Mouse (Mus musculus): Measurements from ENCODE around the gene Tyk2. TPM values are rescaled to one million over a fixed set of nuclear protein-coding genes. Genes with fewer than 3 reads are reported as not detected.

Tyk2 gene
- polyA plus RNA-seq, 1 experiment from 2014 or later = 13.7 TPM

- peaks cover 30% of the 10 kb centered on the region for H3K4me1 ChIP-seq (replicated peaks; ENCODE audit: control insufficient read depth, insufficient read depth, low read length)
- H3K27ac ChIP-seq (ENCODE audit: low read length) = no peak overlapping the region
- no peaks in the 10 kb centered on the region for H3K9me3 ChIP-seq (ENCODE audit: control insufficient read depth, low read length)
- ATAC-seq = no peak
- peak overlapping the region; percentile 73 for H3K4me2 ChIP-seq (ENCODE audit: low read length)
- H3K27me3 ChIP-seq (replicated peaks; ENCODE audit: control insufficient read depth, insufficient read depth, low read length) = peaks cover 44% of the 10 kb centered on the region
- 2% methylated on average over 47 of the region's 47 CpGs for WGBS
- peak overlapping the region; percentile 55 for H3K9ac ChIP-seq (replicated peaks; ENCODE audit: low read depth, low read length)
- H3K36me3 ChIP-seq (ENCODE audit: control insufficient read depth, insufficient read depth) = no peaks in the 10 kb centered on the region
- peak overlapping the region; percentile 58 for H3K4me3 ChIP-seq (replicated peaks; ENCODE audit: low read length)
Observed at GRCm38 (mm10) chr9:21165952-21166451, 35.0 kb upstream of the Tyk2 start.

GRCm38 (mm10) chr9:21165041-21165951 lies 34.3 kb upstream of the Tyk2 start, which contains the start of gene Pde4a:
Gene Pde4a (plus strand): TSS chr9:21165714.
- H3K27me3 ChIP-seq (replicated peaks; ENCODE audit: control insufficient read depth, insufficient read depth, low read length) = peaks cover 44% of the 10 kb centered on the region
- peak within 1 kb of the TSS; percentile 55 for H3K9ac ChIP-seq (replicated peaks; ENCODE audit: low read depth, low read length)
- no peaks in the 10 kb centered on the region for H3K9me3 ChIP-seq (ENCODE audit: control insufficient read depth, low read length)
- peak within 1 kb of the TSS; percentile 73 for H3K4me2 ChIP-seq (ENCODE audit: low read length)
- WGBS = under 1% methylated on average over 70 of the region's 86 CpGs
- no peaks in the 10 kb centered on the region for H3K36me3 ChIP-seq (ENCODE audit: control insufficient read depth, insufficient read depth)
- ATAC-seq = peak; percentile 60
- peak within 1 kb of the TSS; percentile 58 for H3K4me3 ChIP-seq (replicated peaks; ENCODE audit: low read length)
- no peak within 1 kb of the TSS; the same call in 1 of the 2 replicates for H3K27ac ChIP-seq (ENCODE audit: low read length)
- H3K4me1 ChIP-seq (replicated peaks; ENCODE audit: control insufficient read depth, insufficient read depth, low read length) = peaks cover 30% of the 10 kb centered on the region

GRCm38 (mm10) chr9:21164072-21164471 lies 33.0 kb upstream of the Tyk2 start:
- Histone ChIP-seq H3K36me3 (ENCODE audit: control insufficient read depth, insufficient read depth) (no peaks in the 10 kb centered on the region), H3K9me3 (ENCODE audit: control insufficient read depth, low read length) (no peaks in the 10 kb centered on the region), H3K4me2 (ENCODE audit: low read length) (peak overlapping the region; percentile 28), H3K9ac (replicated peaks; ENCODE audit: low read depth, low read length) (no peak overlapping the region; the same call in 1 of the 2 replicates), H3K27ac (ENCODE audit: low read length) (no peak overlapping the region), H3K4me3 (replicated peaks; ENCODE audit: low read length) (peak overlapping the region; percentile 58), H3K4me1 (replicated peaks; ENCODE audit: control insufficient read depth, insufficient read depth, low read length) (peaks cover 30% of the 10 kb centered on the region), H3K27me3 (replicated peaks; ENCODE audit: control insufficient read depth, insufficient read depth, low read length) (peaks cover 44% of the 10 kb centered on the region)
- ATAC-seq = no peak
- WGBS = 2% methylated on average over 25 of the region's 26 CpGs

GRCm38 (mm10) chr9:21163086-21164050 lies 32.3 kb upstream of the Tyk2 start:
- Histone ChIP-seq H3K27ac (ENCODE audit: low read length) (no peak overlapping the region), H3K9ac (replicated peaks; ENCODE audit: low read depth, low read length) (no peak overlapping the region), H3K27me3 (replicated peaks; ENCODE audit: control insufficient read depth, insufficient read depth, low read length) (peaks cover 44% of the 10 kb centered on the region), H3K36me3 (ENCODE audit: control insufficient read depth, insufficient read depth) (no peaks in the 10 kb centered on the region), H3K4me3 (replicated peaks; ENCODE audit: low read length) (no peak overlapping the region), H3K4me2 (ENCODE audit: low read length) (no peak overlapping the region), H3K4me1 (replicated peaks; ENCODE audit: control insufficient read depth, insufficient read depth, low read length) (peaks cover 27% of the 10 kb centered on the region), H3K9me3 (ENCODE audit: control insufficient read depth, low read length) (no peaks in the 10 kb centered on the region)
- ATAC-seq = no peak
- 32% methylated on average over 11 of the region's 11 CpGs for WGBS

GRCm38 (mm10) chr9:21161209-21161909 lies 30.3 kb upstream of the Tyk2 start:
- ATAC-seq = peak; percentile 56
- peak overlapping the region; percentile 82 for H3K4me2 ChIP-seq (ENCODE audit: low read length)
- H3K4me1 ChIP-seq (replicated peaks; ENCODE audit: control insufficient read depth, insufficient read depth, low read length) = peaks cover 22% of the 10 kb centered on the region
- H3K27me3 ChIP-seq (replicated peaks; ENCODE audit: control insufficient read depth, insufficient read depth, low read length) = peaks cover 35% of the 10 kb centered on the region
- H3K9ac ChIP-seq (replicated peaks; ENCODE audit: low read depth, low read length) = peak overlapping the region; percentile 81
- under 1% methylated on average over 52 of the region's 52 CpGs for WGBS
- peak overlapping the region; percentile 67 for H3K4me3 ChIP-seq (replicated peaks; ENCODE audit: low read length)
- H3K27ac ChIP-seq (ENCODE audit: low read length) = no peak overlapping the region
- no peaks in the 10 kb centered on the region for H3K36me3 ChIP-seq (ENCODE audit: control insufficient read depth, insufficient read depth)
- peaks cover 3% of the 10 kb centered on the region; the same call in 1 of the 2 replicates for H3K9me3 ChIP-seq (ENCODE audit: control insufficient read depth, low read length)

- no peak for ATAC-seq
Observed at GRCm38 (mm10) chr9:21154787-21155186, 23.7 kb upstream of the Tyk2 start.

GRCm38 (mm10) chr9:21153833-21154232 lies 22.8 kb upstream of the Tyk2 start:
- Histone ChIP-seq H3K9ac (replicated peaks; ENCODE audit: low read depth, low read length) (no peak overlapping the region), H3K9me3 (ENCODE audit: control insufficient read depth, low read length) (peaks cover 3% of the 10 kb centered on the region; the same call in 1 of the 2 replicates), H3K4me2 (ENCODE audit: low read length) (peak overlapping the region; percentile 45), H3K4me1 (replicated peaks; ENCODE audit: control insufficient read depth, insufficient read depth, low read length) (peaks cover 11% of the 10 kb centered on the region), H3K27me3 (replicated peaks; ENCODE audit: control insufficient read depth, insufficient read depth, low read length) (0 out of 2 replicates have a peak, but pooled peaks cover 2% of the 10 kb centered on the region), H3K4me3 (replicated peaks; ENCODE audit: low read length) (no peak overlapping the region; the same call in 1 of the 2 replicates), H3K27ac (ENCODE audit: low read length) (no peak overlapping the region), H3K36me3 (ENCODE audit: control insufficient read depth, insufficient read depth) (no peaks in the 10 kb centered on the region)
- WGBS = 14% methylated on average over 5 of the region's 5 CpGs
- no peak for ATAC-seq

More at GRCm38 (mm10) chr9:21154787-21155186, 23.7 kb upstream of the Tyk2 start:
- H3K27ac ChIP-seq (ENCODE audit: low read length) = no peak overlapping the region
- H3K9me3 ChIP-seq (ENCODE audit: control insufficient read depth, low read length) = peaks cover 3% of the 10 kb centered on the region; the same call in 1 of the 2 replicates
- peaks cover 6% of the 10 kb centered on the region for H3K4me1 ChIP-seq (replicated peaks; ENCODE audit: control insufficient read depth, insufficient read depth, low read length)
- H3K4me2 ChIP-seq (ENCODE audit: low read length) = no peak overlapping the region
- H3K9ac ChIP-seq (replicated peaks; ENCODE audit: low read depth, low read length) = no peak overlapping the region
- 0 out of 2 replicates have a peak, but pooled peaks cover 2% of the 10 kb centered on the region for H3K27me3 ChIP-seq (replicated peaks; ENCODE audit: control insufficient read depth, insufficient read depth, low read length)
- no peaks in the 10 kb centered on the region for H3K36me3 ChIP-seq (ENCODE audit: control insufficient read depth, insufficient read depth)
- WGBS = 88% methylated on average over 3 of the region's 3 CpGs
- no peak overlapping the region for H3K4me3 ChIP-seq (replicated peaks; ENCODE audit: low read length)

GRCm38 (mm10) chr9:21153331-21153730 lies 22.3 kb upstream of the Tyk2 start:
- Histone ChIP-seq H3K9ac (replicated peaks; ENCODE audit: low read depth, low read length) (no peak overlapping the region), H3K9me3 (ENCODE audit: control insufficient read depth, low read length) (peaks cover 2% of the 10 kb centered on the region; the same call in 1 of the 2 replicates), H3K27me3 (replicated peaks; ENCODE audit: control insufficient read depth, insufficient read depth, low read length) (0 out of 2 replicates have a peak, but pooled peaks cover 2% of the 10 kb centered on the region), H3K4me3 (replicated peaks; ENCODE audit: low read length) (peak overlapping the region; percentile 4; the same call in 1 of the 2 replicates), H3K4me2 (ENCODE audit: low read length) (peak overlapping the region; percentile 45), H3K27ac (ENCODE audit: low read length) (no peak overlapping the region), H3K36me3 (ENCODE audit: control insufficient read depth, insufficient read depth) (no peaks in the 10 kb centered on the region), H3K4me1 (replicated peaks; ENCODE audit: control insufficient read depth, insufficient read depth, low read length) (peaks cover 16% of the 10 kb centered on the region)
- WGBS = 3% methylated on average over 12 of the region's 12 CpGs
- ATAC-seq = no peak
